Mouse (Mus musculus): Measurements from ENCODE around the gene Sept11.
A peak's percentile ranks its signal among the peaks of the same experiment; 100 is the strongest.

Gene Sept11

GRCm38 (mm10) chr5:93126930-93127562 lies 33.8 kb downstream of the Sept11 start:
- no peak for DNase-seq (ENCODE audit: low spot score)

DNA sequence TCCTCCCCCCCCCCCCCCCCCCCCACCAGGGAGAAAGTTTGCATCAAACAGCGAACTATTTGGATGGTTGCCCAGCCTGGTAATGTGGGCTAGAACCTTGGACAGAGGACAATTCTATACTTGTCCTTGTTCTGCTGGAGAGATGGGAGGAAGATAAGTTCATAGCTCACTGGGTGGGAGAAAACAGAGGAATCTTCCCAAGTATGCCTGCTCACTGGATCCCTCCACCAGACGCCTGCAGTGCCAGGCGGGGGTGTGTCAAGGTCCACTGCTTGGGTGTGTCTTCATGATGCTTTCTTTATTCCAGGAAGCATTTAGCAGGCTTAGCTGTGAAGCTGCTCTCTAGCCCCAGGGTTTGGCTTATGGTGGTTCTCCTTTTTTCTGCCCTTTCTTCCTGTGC lies 34.5 kb downstream of the Sept11 start:
- DNase-seq (ENCODE audit: low spot score), result peak; percentile 38

DNA sequence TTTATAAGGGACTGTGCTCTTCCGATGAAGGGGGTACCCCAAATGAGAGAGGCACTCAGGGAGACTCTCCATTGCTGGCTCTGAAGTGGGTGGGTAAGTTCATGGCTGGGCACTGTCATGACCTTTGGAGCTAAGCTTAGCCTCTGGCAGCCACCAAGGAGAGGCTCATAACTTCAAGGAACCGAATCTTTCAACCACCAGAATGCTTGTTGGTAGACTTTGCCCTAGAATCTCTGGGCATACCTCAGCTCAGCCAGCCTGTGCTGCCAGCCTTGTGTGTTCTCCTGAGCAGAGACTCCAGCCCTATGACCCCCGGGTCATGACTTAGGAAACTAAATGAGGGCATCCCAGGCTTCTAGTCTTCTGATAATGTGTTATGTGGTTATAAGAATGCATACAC lies 35.5 kb downstream of the Sept11 start:
- no peak for DNase-seq (ENCODE audit: low spot score)

DNA sequence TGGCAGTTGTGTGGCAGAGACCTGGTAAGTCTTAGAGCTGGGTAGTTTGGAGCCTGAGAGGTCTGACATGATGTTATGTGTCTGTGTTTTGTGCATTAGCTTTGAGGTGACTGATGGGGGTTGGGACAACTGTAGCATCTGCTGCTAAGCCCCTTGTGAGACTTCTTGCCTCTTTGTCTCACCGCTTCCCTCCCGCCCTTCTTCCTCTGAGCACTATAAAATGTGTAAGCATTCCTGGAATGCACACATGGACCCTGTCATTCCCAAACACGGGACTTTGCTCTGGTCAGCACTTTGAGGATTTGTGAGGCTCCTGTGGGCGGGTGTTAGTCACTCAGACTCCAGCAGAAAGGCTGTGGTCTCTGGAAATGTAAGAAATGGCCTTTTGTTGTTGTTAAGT lies 36.7 kb downstream of the Sept11 start:
- DNase-seq (ENCODE audit: low spot score), result peak; percentile 35

- DNase-seq (ENCODE audit: low spot score), result no peak
These were observed 38.2 kb downstream of the Sept11 start for GRCm38 (mm10) chr5:93131401-93131800.

DNA sequence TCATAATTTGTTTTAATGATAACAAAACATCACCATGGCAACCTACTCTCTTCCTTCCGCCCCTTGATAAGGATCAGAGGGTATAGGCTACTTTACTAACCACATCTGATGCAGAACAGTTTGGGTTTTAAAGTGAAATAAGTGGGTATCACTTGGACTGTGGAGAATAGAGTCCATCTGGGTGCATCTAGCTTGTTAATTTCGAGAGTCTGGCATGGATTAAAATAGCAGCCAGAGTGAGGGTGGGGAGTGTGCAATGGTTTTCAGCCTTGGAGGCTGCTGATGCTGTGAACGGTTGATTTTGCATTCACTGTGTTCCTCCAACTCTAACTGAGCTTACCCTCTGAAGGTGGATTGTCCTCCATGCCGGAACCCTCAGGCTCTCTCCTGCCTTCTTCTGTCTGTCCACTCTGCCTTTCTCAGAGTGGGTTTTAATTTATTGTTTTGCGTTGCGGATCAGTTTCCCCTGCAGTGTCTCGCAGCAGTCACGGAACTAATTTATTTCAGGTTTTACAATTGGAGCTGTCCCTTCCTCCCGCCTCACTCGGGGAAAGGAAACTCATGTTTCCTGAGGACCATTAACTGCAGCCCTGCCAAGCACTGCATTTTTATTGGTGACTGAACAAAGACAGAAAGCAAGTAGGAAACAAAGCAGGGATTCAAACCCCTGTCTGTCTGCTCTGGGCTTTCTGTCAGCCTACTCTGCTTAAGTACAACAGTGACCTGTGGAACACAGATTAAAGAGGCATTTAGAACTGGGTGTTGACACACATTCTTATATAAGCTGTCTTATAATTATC lies 40.4 kb downstream of the Sept11 start:
- no peak for DNase-seq (ENCODE audit: low spot score)

GRCm38 (mm10) chr5:93135368-93136107 lies 42.3 kb downstream of the Sept11 start:
- no peak for DNase-seq (ENCODE audit: low spot score)

- DNase-seq (ENCODE audit: low spot score), result no peak
These were observed 43.8 kb downstream of the Sept11 start for GRCm38 (mm10) chr5:93136956-93137586.

DNA sequence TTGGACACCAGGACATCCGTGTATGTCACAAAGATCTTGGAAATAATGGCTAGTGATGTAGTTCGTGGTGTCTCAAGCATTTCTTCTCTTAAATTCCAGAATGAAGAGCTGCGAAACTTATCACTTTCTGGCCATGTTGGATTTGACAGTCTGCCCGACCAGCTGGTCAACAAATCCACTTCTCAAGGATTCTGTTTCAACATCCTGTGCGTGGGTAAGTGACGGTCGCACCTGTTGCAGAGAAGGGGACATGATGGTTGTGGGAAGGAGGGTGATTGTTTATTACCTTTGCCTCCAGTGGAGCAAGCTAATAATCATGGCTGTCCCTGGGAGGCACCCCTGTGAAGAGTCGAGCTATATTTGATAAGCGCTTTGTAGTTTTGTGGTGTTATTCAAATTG lies 46.1 kb downstream of the Sept11 start:
- DNase-seq (ENCODE audit: low spot score), result no peak

DNA sequence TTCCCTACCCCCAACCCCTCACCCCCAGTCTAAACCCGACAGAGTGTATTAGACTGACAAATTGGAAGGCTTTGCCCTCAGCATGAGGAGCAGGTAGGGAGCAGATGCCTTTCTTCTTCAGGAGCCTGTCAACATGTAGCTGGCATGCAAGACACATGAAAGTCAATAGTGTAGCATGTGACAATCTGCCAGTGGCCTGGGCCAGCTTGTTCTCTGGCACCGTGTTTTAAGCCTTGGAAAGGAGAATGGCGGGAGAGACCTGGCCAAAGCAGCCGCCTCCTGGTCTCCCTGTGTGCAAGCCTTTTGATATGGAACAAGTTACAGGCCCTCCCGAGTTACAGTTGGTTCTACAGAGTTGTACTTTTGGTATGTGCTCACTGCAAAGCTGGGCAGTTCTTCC lies 47.5 kb downstream of the Sept11 start:
- no peak for DNase-seq (ENCODE audit: low spot score)

DNA sequence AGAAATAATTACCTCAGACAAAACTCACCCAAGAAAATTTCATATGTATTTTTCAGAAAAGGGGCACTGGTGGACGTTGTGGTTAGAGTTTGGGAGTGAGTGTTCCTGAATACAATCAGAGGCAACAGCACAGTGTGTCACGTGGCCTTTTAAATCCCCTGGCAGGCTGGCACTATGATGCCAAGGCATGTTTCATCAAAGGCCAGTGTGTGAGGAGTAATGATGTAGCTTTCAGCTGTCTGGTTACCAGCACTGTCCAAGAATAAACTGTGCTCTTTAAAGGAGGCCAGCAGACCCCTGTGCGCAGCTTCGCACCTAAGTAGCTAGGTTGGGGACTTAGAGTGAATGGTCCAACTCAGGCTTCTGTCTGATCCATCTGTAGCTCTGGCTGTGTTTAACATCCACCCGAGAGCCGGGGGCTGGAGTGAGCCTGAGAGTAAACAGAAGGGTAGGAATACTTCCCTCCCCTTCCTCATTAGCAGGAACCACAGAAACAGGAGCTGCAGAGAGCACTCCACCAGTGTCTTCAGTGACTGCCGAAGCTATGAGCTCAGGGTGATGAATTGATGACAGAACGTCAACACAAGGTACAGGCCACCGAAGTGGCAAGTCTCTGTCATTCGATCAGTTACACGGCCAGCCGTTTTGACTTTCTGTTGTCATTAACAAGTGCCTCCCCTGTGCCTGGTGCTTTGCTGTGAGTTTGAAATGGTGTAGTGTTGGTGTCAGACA lies 50.3 kb downstream of the Sept11 start:
- DNase-seq (ENCODE audit: low spot score), result no peak

DNA sequence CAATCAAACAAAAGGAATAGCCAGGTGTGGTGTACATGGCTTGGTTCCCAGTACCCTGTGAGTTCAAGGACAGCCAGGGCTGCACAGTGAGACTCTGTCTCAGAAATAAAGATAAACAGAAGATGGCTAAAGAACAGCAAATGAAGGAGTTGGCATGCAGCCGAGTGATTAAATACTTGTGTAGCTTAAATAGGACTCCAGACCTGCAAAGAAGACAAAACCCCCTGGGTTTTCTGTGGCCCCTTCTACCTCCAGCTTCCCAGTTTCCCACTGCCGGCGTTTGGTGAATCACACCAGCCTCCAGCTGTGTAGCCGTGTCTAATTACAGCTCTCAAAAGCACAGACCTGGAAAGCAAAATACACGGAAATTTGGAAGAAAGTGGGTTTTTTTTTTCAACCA lies 51.6 kb downstream of the Sept11 start:
- no peak for DNase-seq (ENCODE audit: low spot score)

- no peak for DNase-seq (ENCODE audit: low spot score)
These were observed 52.3 kb downstream of the Sept11 start for GRCm38 (mm10) chr5:93145504-93145903.

GRCm38 (mm10) chr5:93149969-93150777 lies 56.9 kb downstream of the Sept11 start:
- no peak for DNase-seq (ENCODE audit: low spot score)

- no peak for DNase-seq (ENCODE audit: low spot score)
These were observed 58.7 kb downstream of the Sept11 start for GRCm38 (mm10) chr5:93151985-93152384.

DNA sequence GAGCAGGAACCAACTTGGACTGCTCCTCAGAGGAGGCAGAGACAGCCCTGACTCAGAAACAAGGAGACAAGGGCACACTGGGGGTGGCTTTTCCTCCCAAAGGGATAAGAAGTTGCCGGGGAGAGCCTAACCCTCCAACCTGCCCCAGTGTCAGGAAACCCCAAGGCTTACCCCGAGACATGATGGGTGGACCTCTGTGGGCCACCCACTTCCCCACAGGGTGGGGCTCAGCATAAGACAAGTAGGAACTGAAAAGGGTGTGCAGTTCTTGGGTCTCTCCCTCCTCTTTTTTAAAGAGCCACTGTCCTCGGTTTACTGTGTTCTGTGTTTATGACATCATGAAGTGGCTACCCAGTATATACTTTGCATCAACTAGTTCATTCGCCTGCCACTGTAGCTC lies 59.2 kb downstream of the Sept11 start:
- DNase-seq (ENCODE audit: low spot score), result no peak

DNA sequence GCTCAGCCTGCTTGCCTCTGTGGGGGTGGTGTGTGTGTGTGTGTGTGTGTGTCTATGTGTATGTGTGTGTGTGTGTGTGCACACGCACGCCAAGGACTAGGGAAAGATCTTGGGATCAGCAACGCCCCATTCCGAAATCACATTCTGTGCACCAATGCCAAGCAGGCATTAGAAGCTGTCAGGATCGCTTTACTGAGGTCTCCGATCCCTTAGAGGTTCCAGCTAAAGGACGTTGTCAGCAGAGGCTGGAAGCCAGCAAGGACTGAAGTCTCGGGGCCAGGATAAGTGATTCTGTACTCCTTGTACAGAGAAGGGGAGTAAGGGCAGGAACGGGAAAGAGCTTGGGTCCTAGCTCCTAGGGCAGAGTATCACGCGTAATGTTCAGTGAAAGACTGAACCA lies 61.2 kb downstream of the Sept11 start:
- DNase-seq (ENCODE audit: low spot score), result no peak

DNA sequence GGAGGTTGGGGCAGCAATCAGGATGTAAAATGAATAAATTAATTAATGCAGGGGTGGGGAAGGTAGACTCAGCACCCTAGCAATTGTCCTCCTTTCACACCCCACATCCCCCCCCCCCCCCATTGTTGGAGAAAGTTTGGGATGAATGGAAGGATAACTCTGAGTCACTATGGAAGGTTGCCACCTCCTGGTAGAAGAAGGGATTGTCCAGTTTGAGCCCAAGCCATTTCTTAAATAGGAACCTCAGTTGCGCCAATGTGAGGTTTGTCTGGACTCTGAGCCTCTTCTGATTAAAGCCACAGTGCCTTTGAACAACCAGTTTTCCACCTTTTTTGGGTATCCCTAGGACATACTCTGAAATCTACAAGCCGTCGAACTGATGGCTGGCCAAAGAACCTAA lies 70.3 kb downstream of the Sept11 start:
- peak; percentile 36 for DNase-seq (ENCODE audit: low spot score)

DNA sequence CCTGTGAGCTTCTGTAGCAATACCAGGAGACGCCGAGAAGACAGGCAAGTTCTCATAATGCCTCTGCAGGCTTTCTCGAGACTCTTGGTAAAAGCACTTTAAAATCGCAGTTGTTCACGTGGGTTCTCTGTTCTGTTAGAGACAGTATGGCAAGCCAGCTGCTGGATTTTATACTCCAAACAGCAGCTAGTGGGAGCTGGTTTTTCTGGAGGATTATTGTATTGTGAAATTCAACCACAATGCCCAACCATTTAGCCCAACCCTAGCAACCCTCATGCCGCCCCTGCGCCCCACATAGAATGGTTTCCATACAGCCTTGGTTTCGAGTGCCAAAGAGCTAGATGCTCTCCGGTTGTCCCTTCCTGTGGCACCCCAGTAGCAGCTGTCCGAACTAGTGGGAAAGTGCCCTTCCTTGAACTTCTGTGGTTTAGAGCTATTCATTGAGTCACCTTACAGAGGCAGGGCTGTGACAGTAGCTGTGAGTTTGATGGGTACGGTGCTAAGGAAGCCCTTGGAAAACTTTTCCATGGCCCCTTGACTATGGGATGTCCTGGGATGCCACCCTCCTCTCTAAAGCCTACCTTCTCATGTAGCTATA lies 74.8 kb downstream of the Sept11 start:
- DNase-seq (ENCODE audit: low spot score), result no peak

- DNase-seq (ENCODE audit: low spot score), result no peak
These were observed 75.4 kb downstream of the Sept11 start for GRCm38 (mm10) chr5:93168654-93169053.

DNA sequence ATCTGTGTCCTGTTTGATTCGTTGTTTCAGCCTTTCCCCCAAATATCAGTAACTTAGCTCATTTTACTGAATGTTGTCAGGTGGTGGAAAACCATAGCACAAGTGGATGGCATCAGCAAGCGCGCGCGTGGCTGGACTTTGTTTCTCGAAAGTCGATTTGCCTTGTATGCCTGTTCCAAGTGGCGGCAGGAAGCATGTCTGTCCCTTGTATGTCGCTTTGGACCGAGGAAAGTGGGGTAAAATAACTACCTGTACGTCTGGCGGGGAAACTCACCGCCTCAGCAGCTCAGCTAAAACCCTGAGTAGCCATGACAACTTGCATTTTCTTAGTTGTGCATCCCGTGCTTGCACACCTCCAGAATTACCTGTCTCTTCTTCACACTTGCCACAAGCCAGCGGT lies 78.2 kb downstream of the Sept11 start:
- no peak for DNase-seq (ENCODE audit: low spot score)

Data from urinary bladder, postnatal 14 days (tissue).